Mouse (Mus musculus) heart, adult 2 months (tissue): ENCODE data around the gene Nans. TPM values are rescaled to one million over a fixed set of nuclear protein-coding genes. Genes with fewer than 3 reads are reported as not detected.

Experiments
- DNase-seq, 2 experiments: peaks; one replicate each; pipeline ENCODE4 v3.0.0; 2021
- H3K27ac ChIP-seq: fragments of 200-600 bp; 2 replicates; pipeline ENCODE4 v1.8.1; 2022
- H3K27me3 ChIP-seq: fragments of 200-500 bp; 2 replicates; pipeline ENCODE4 v1.6.1; 2012; ENCODE audit warnings: mild to moderate bottlenecking, low read length, inconsistent platforms, mixed read lengths; ENCODE audit not compliant: control insufficient read depth, insufficient read depth
- H3K36me3 ChIP-seq: fragments of 200-500 bp; 2 replicates; pipeline ENCODE4 v1.6.1; 2012; ENCODE audit warnings: low read length, inconsistent platforms; ENCODE audit not compliant: control insufficient read depth, insufficient read depth
- H3K4me1 ChIP-seq: fragments of 200-500 bp; 2 replicates; pipeline ENCODE4 v1.6.1; 2011; ENCODE audit warnings: low read length; ENCODE audit not compliant: control insufficient read depth, insufficient read depth
- H3K4me3 ChIP-seq: fragments of 200-600 bp; 2 replicates; pipeline ENCODE4 v1.8.1; 2022
- H3K79me2 ChIP-seq: fragments of 200-500 bp; replicated peaks from 2 replicates; pipeline ENCODE4 v1.6.1; 2012; ENCODE audit warnings: mild to moderate bottlenecking, inconsistent platforms, low read length, moderate library complexity, mixed read lengths; ENCODE audit not compliant: control insufficient read depth, insufficient read depth
- H3K9ac ChIP-seq: fragments of 200-500 bp; 2 replicates; pipeline ENCODE4 v1.6.1; 2012; ENCODE audit warnings: low read depth, mild to moderate bottlenecking, control low read depth, inconsistent platforms, low read length, mixed read lengths
- CTCF ChIP-seq: fragments of 200-600 bp; IDR thresholded peaks from 2 replicates; pipeline ENCODE4 v1.8.1; 2022; ENCODE audit warnings: antibody characterized with exemption, mild to moderate bottlenecking, moderate library complexity
- EP300 ChIP-seq: fragments of 200-500 bp; IDR thresholded peaks from 2 replicates; pipeline ENCODE4 v1.6.1; 2011; ENCODE audit warnings: low read depth, low read length, control low read depth; ENCODE audit not compliant: insufficient read depth
- POLR2A ChIP-seq: fragments of 200-500 bp; IDR thresholded peaks from 2 replicates; pipeline ENCODE4 v1.6.1; 2011; ENCODE audit warnings: mild to moderate bottlenecking, low read depth, low read length, control low read depth; ENCODE audit not compliant: insufficient read depth
- WGBS: fragments of 180-500 bp; shearing (Covaris S2); methylation state at CpG from one replicate; pipeline ENCODE4 v1.1.7; 2018; 5-methylcytosine and 5-hydroxymethylcytosine counted together
- intact Hi-C: fragments of 180-260 bp; cut with DNase I; formaldehyde crosslinking; loops from one replicate; pipeline ENCODE4 v1.15.1; 2025
- polyA plus RNA-seq: library from polyadenylated mRNA; depleted of rRNA; stranded (reverse); fragments of >200 nt; gene quantifications from 2 replicates; pipeline ENCODE4 v1.2.3, GENCODE M21; 2012
- total RNA-seq, 2 experiments: library from RNA; stranded (reverse); gene quantifications; 2 replicates each; pipeline ENCODE4 v1.2.3; 2021

Nans gene
- total and polyA plus RNA-seq, 3 experiments = 11.3 to 16.4 (median 12.0) TPM

DNA sequence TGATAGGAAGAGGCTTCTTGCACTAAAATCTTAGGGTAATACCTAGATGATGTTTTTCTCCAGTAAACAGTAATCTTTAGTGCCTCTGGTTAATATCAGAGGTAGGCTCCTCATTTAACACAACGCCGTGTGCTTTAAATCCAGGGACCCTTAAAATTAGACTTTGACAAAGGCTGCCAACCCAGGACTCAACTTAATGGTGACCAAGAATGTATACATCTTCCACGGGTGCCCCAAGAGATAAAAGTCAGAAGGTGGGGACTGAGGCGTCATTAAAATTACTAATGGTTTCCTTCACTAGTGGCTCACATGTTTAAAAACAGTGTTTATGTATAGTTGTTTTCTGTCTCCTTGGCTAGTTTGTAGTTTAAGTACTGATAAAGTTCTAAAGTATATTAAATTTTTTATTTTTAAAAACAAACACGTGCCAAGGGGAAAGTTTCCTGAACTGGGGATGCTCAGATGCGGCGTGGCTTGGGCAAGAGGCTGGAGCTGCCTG is 39.0 kb upstream of the Nans start:
- no peaks in the 10 kb centered on the region; the same call in 1 of the 2 replicates for H3K79me2 ChIP-seq
- TF ChIP-seq POLR2A (no peak), EP300 (no peak), CTCF (no peak)
- H3K9ac ChIP-seq = peak overlapping the region; percentile 61
- H3K36me3 ChIP-seq = no peaks in the 10 kb centered on the region
- H3K27ac ChIP-seq = peak overlapping the region; percentile 87
- DNase-seq = no peak
- no peaks in the 10 kb centered on the region for H3K27me3 ChIP-seq
- peaks cover 8% of the 10 kb centered on the region for H3K4me1 ChIP-seq
- H3K4me3 ChIP-seq = peak overlapping the region; percentile 95
- WGBS = 46% methylated on average over 7 of the region's 7 CpGs
- intact Hi-C loops = loop anchor here (5.0 to 10.0 kb wide), 2 partner anchors 145 to 253 kb away; partner anchors contain the start of gene Xpa

DNA sequence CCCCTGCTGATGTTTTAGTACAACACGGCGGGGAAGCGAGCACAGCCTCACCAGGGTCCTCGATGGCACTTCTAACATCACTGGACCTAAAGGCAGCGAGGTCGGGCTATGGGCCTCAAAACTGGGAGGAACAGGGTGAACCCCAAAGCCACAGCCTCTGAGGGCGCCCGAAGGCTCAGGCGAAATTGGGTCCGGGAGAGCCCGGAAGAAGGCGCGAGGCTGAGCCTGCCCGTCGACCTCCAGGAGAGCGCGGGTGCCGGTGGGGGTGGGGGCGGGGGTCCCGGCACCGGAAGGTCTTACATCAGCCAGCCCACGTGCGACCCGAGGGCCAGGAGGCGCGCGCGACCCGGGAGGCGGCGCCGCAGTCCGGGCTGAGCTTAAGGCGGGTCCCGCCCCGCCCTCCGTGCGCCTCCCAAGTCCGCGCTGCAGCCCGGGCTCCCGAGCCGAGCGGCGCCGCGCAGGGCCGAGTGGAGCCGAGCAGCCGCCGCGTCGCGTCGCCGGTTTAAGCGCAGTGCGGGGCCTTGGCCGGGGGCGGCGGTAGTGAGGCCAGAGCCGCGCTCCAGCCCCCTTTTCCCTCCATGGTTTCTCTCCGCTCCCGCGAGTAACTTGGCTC is 38.4 kb upstream of the Nans start, which contains the start of gene Anp32b:
Gene Anp32b (plus strand): TSS at position 384 of the 613 bp plus-strand sequence.
- Histone ChIP-seq H3K36me3 (no peaks in the 10 kb centered on the region), H3K27ac (peak within 1 kb of the TSS; percentile 87), H3K4me1 (peaks cover 8% of the 10 kb centered on the region), H3K9ac (peak within 1 kb of the TSS; percentile 93), H3K79me2 (peaks cover 2% of the 10 kb centered on the region), H3K4me3 (peak within 1 kb of the TSS; percentile 95), H3K27me3 (no peaks in the 10 kb centered on the region)
- under 1% methylated on average over 64 of the region's 66 CpGs for WGBS
- TF ChIP-seq POLR2A (peak; percentile 38; the same call in 1 of the 2 replicates), EP300 (no peak), CTCF (peak; percentile 80)
- intact Hi-C loops = loop anchor here (5.0 to 10.0 kb wide), 2 partner anchors 146 to 253 kb away; partner anchors contain the start of gene Xpa
- peak; percentile 96 to 97 for DNase-seq

DNA sequence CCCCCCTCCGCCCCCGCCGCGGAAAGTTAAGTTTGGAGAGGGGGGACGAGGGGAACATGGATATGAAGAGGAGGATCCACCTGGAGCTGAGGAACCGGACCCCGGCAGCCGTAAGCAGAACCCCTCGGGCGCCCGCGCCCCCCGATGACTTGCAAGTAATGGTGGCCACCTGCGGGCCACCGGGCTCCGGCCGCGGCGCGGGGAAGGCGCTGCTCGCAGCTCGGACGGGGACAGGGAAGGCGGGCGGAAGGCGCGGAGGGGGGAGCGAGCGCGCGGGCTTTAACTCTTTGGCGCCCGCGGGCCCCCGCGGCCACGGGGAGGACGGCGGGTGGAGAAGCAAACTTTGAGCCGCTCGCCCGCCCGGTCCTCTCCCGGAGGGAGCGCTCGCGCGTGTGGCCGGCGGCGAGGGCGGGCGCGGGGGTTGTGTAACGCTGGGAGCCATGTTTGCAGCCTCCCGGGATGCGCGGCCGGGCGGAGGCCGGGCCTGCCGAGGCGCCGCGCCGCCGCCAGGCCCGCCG is 37.7 kb upstream of the Nans start:
- DNase-seq = peak; percentile 89 to 90
- peak overlapping the region; percentile 93 for H3K9ac ChIP-seq
- H3K27ac ChIP-seq = peak overlapping the region; percentile 87
- peaks cover 8% of the 10 kb centered on the region for H3K4me1 ChIP-seq
- intact Hi-C loops = loop anchor here (5.0 to 10.0 kb wide), 2 partner anchors 146 to 254 kb away; partner anchors contain the start of gene Xpa
- H3K36me3 ChIP-seq = no peaks in the 10 kb centered on the region
- TF ChIP-seq CTCF = no peak
- under 1% methylated on average over 64 of the region's 70 CpGs for WGBS
- H3K79me2 ChIP-seq = peaks cover 4% of the 10 kb centered on the region
- peak overlapping the region; percentile 95 for H3K4me3 ChIP-seq
- H3K27me3 ChIP-seq = no peaks in the 10 kb centered on the region

DNA sequence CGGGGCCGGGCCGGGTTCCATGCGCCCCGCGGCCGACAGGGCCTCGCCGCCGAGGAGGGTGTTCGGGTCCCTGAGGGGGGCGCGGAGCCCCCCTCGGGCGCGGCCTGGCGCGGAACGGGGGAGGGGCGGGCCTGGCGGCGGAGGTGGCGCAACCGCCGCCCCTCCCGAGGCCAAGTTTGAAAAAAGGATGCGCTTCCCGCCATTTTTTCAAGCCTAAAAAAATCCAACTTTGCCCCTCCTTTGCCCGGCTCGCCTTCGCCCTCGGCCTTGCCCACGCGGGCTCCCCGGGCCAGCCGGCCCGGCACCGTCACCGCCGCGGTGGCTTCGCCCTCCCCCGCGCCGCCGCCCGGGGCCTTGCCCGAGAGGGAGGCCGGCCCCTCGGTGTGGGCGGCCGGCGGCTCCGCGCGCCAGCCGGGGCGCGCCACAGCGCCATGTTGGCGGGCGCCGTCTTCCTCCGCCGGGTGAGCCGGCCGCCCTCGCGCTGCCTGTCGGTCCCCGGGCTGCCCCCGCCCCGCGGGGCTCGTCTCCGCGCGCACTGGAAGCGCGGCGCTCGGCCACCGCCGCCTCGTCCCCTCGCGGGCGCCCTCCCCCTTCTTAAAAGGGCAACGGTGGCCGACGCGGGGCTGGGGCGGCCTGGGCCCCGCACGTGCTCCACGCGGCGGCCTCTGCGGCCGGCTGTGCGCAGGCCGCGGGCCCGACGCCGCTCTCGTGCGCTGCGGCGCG is 37.1 kb upstream of the Nans start:
- Histone ChIP-seq H3K27ac (peak overlapping the region; percentile 87), H3K79me2 (peaks cover 4% of the 10 kb centered on the region), H3K4me1 (peaks cover 8% of the 10 kb centered on the region), H3K36me3 (no peaks in the 10 kb centered on the region), H3K27me3 (no peaks in the 10 kb centered on the region), H3K9ac (peak overlapping the region; percentile 93), H3K4me3 (peak overlapping the region; percentile 95)
- under 1% methylated on average over 100 of the region's 111 CpGs for whole genome bisulfite sequencing
- DNase-seq = peak; percentile 86 to 89
- TF ChIP-seq POLR2A = no peak
- TF ChIP-seq EP300 = no peak
- no peak for TF ChIP-seq CTCF
- intact Hi-C loops = loop anchor here (2.0 to 10.0 kb wide), 4 partner anchors 33 to 255 kb away; partner anchors contain the start of genes Trmo and Xpa

DNA sequence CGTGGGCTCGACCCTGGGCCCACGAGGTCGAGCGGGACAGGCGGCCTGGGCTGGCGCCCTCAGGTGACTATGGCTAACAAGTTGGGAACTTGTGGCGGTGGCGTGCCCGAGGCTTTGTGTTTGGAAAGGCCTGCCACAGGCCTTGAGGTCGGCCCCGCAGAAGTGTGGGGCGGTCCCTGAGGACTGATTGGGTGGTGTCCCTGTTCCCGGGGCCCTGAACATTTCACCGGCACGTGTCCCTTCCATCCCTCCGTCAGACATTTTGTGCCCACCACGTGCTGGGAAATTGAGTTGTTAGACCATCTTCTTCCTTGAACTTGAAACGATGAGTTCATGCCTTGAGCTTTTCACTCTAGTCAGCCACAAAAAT is 36.6 kb upstream of the Nans start:
- Histone ChIP-seq H3K79me2 (peaks cover 4% of the 10 kb centered on the region), H3K27ac (peak overlapping the region; percentile 87), H3K4me3 (peak overlapping the region; percentile 95), H3K27me3 (no peaks in the 10 kb centered on the region), H3K4me1 (peaks cover 8% of the 10 kb centered on the region), H3K9ac (peak overlapping the region; percentile 93), H3K36me3 (no peaks in the 10 kb centered on the region)
- DNase-seq = peak; percentile 65 to 70
- 4% methylated on average over 19 of the region's 19 CpGs for WGBS
- intact Hi-C loops = loop anchor here (2.0 to 10.0 kb wide), 4 partner anchors 32 to 255 kb away; partner anchors contain the start of genes Trmo and Xpa
- TF ChIP-seq EP300 (no peak), POLR2A (no peak), CTCF (no peak)
